ENCODE assay signal across 10 mouse cellular contexts in the genomic region with DNA sequence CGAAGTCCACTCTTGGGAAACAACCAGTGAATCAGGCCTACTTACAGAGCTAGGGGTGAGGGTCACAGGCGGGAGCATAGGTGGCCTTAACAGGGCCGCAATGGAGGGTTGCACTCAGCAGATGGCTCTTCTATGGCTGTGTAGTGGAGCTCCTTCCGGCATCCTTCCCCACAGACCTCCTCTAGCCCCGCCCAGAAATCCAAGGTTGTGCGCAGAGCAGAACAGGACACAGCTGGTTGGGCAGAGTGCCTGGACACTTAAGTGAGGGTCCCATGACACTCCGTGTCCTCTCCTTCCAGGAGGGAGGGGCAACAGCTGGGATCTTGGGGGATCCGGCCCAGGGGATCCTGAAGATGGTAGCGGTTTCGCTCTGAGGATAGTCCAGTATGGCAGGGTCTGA. TPM values are rescaled to one million over a fixed set of nuclear protein-coding genes. Genes with fewer than 3 reads are reported as not detected.
DNase-seq lines count a peak whose midpoint lies in the region; ATAC-seq and TF ChIP-seq lines count a peak whose summit lies in the region.
"Had no signal": no experiment of that assay in that cellular context is flagged by ENCODE, and none has a peak within 500 bp of the region (broad histone marks: within the 10 kb centered on the region; RNA-seq: fewer than 3 reads in every experiment).

A gene (minus strand): TSS at position 164 of the 400 bp plus-strand sequence.

- H3K4me3 ChIP-seq in hindbrain, embryonic 15.5 days: no peak within 1 kb of the TSS
- H3K4me3 ChIP-seq in midbrain, postnatal 0 days (ENCODE audit: low read depth, low read length): no peak within 1 kb of the TSS

- no peaks in the 10 kb centered on the region for H3K27me3 ChIP-seq in hindbrain, embryonic 15.5 days
- no peaks in the 10 kb centered on the region for H3K27me3 ChIP-seq in midbrain, postnatal 0 days (ENCODE audit: insufficient read depth, low read length)

- H3K4me1 ChIP-seq in hindbrain, embryonic 15.5 days (replicated peaks): no peaks in the 10 kb centered on the region
- no peaks in the 10 kb centered on the region for H3K4me1 ChIP-seq in midbrain, postnatal 0 days (ENCODE audit: insufficient read depth, low read length)

- H3K9ac ChIP-seq in hindbrain, embryonic 15.5 days: no peak within 1 kb of the TSS
- H3K9ac ChIP-seq in midbrain, postnatal 0 days (replicated peaks; ENCODE audit: low read length, poor library complexity, severe bottlenecking): no peak within 1 kb of the TSS

- peak; percentile 16 for DNase-seq in kidney, postnatal 10 days
- DNase-seq in kidney, postnatal 14 days: no peak
- DNase-seq in R1 (ENCODE audit: low read depth, low spot score): peak; percentile 84
- DNase-seq in midbrain, postnatal 0 days (ENCODE audit: low spot score): no peak
- no peak for DNase-seq in adrenal gland, adult (ENCODE audit: inconsistent age in 2 of 2, low spot score in 1 of 2)
- no peak for DNase-seq in urinary bladder, postnatal 10 days (ENCODE audit: low spot score)
- DNase-seq in thymus, postnatal 25 days: no peak
- DNase-seq: lung, postnatal 4 days; retina, postnatal 1 day had no signal

- no peak for TF ChIP-seq CTCF in midbrain, postnatal 0 days (IDR thresholded peaks at IDR 0.05)

- H3K4me2 ChIP-seq in hindbrain, embryonic 15.5 days: no peak within 1 kb of the TSS
- no peak within 1 kb of the TSS for H3K4me2 ChIP-seq in midbrain, postnatal 0 days (ENCODE audit: low read depth, low read length, poor library complexity, severe bottlenecking)

- WGBS in hindbrain, embryonic 15.5 days: 84% methylated on average over 10 of the region's 10 CpGs
- 87% methylated on average over 10 of the region's 10 CpGs for WGBS in midbrain, postnatal 0 days

- H3K36me3 ChIP-seq in hindbrain, embryonic 15.5 days: no peaks in the 10 kb centered on the region
- no peaks in the 10 kb centered on the region for H3K36me3 ChIP-seq in midbrain, postnatal 0 days (ENCODE audit: insufficient read depth, low read length)

- no peak for ATAC-seq in hindbrain, embryonic 15.5 days (ENCODE audit: low FRiP score, low read depth)
- ATAC-seq in midbrain, postnatal 0 days (ENCODE audit: low FRiP score): no peak

- no peaks in the 10 kb centered on the region for H3K9me3 ChIP-seq in hindbrain, embryonic 15.5 days
- no peaks in the 10 kb centered on the region for H3K9me3 ChIP-seq in midbrain, postnatal 0 days (ENCODE audit: low read length)

- no peak within 1 kb of the TSS for H3K27ac ChIP-seq in hindbrain, embryonic 15.5 days (replicated peaks)
- H3K27ac ChIP-seq in midbrain, postnatal 0 days (ENCODE audit: low read depth, low read length): no peak within 1 kb of the TSS

RNA-seq across cellular contexts. Expression of the gene that starts here (rescaled TPM):
- 27.9 and 28.5 TPM in 2 replicates for polyA plus RNA-seq in hindbrain, embryonic 15.5 days (2015; fragmentation: Nextera tagmentation; extraction: Ambion mirVana)
- 43.4 and 44.2 TPM in 2 replicates for total RNA-seq in midbrain, postnatal 0 days (2014; rRNA removed)
- 33.1 and 35.7 TPM in 2 replicates for polyA plus RNA-seq in midbrain, postnatal 0 days (2015; fragmentation: Nextera tagmentation; extraction: Ambion mirVana)

Comparison
In these comparisons a context has a peak if more than half of its experiments do, and no peak if none do; other contexts are left out.
1. DNase-seq: peak in kidney, postnatal 10 days (single experiment) and R1 (single experiment); none in kidney, postnatal 14 days (single experiment), midbrain, postnatal 0 days (single experiment), adrenal gland, adult (0 of 2), urinary bladder, postnatal 10 days (single experiment) and thymus, postnatal 25 days (single experiment).